Mouse (Mus musculus): ENCODE data around the gene Rdh12.
"Not testable (repeated sequence)": the region's sequence is repeated elsewhere in the genome, so short reads cannot be mapped to it uniquely, and the experiment has no call there.

The Rdh12 gene

GRCm38 (mm10) chr12:79208703-79209464 lies at the start of gene Rdh12:
Rdh12 (plus strand) TSS chr12:79208914.
- no peak for DNase-seq (ENCODE audit: extremely low spot score, low read depth, low spot score)

DNA sequence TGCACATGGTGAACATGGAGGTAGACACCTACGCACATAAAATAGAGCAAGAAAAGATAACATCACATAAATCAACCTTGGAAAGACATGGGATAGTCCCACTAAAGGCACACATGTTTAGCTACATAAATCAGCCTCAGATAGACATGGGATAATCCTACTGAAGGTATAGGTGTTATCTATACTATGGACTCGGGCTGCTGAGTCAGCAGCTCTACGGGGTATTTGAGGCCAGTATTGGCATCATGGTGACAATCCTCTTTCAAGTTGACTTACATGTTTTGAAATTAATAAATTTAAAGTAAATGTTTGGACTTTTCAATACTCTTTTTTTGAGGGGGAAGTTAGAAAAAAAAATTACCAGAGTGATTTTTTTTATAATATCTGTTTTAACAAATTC lies 45.8 kb upstream of the Rdh12 start:
- DNase-seq (ENCODE audit: extremely low spot score, low read depth, low spot score), result no peak

- no peak for DNase-seq (ENCODE audit: extremely low spot score, low read depth, low spot score)
Observed at GRCm38 (mm10) chr12:79169173-79169572, 39.5 kb upstream of the Rdh12 start.

DNA sequence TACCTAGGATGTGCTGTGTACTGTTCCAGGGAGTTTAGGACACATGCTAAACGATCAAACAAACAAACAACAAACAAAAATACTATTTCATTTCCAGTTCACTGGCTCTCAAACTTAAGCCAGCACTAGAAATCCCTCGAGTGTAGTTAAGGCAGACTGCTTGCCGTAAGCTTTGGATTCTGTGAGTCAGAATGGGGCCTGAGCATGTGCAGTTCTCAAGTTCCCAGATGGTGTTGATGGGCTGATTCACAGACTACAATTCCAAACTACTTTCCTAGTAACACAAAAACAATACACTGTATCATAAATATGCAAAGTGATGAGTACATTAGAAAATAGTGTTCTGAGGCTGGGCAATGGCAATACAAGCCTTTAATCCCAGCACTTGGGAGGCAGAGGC lies 38.3 kb upstream of the Rdh12 start:
- DNase-seq (ENCODE audit: extremely low spot score, low read depth, low spot score), result no peak

DNA sequence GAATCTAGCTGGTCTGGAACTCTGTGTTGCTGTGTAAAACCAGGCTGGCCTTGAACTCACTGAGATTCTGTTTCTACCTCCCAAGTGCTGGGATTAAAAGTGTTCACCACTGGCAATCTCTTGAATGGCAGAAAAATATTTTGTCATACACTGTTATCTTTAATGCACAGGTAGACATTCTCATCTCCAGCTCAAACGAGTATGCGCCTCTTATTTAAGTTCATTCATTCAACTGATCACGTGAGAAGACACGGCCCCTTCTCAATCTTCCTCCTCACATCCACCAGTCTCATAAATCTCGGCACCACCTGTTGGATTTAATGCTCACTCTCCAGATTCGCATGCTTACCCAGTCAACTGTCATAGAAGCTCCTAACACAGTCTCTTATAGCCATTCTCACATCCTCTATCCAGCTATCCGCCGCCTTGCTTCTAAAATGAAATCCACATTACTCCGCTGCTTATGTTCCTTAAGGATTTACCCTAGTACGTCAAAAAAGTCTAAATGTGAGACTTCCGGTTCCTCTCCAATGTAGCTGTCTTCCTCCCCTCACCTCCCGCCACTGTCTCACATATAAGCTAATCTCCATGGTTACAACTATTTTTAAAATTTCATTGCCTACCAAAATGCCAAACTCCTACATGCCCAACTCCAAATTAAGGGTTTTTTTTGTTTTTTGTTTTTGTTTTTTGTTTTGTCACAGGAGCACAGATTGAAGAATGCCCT lies 37.3 kb upstream of the Rdh12 start:
- DNase-seq (ENCODE audit: extremely low spot score, low read depth, low spot score), result no peak

GRCm38 (mm10) chr12:79172019-79172941 lies 36.4 kb upstream of the Rdh12 start, which contains the start of gene Vti1b:
Vti1b (minus strand) TSS chr12:79172667.
- peak; percentile 47 for DNase-seq (ENCODE audit: extremely low spot score, low read depth, low spot score)

DNA sequence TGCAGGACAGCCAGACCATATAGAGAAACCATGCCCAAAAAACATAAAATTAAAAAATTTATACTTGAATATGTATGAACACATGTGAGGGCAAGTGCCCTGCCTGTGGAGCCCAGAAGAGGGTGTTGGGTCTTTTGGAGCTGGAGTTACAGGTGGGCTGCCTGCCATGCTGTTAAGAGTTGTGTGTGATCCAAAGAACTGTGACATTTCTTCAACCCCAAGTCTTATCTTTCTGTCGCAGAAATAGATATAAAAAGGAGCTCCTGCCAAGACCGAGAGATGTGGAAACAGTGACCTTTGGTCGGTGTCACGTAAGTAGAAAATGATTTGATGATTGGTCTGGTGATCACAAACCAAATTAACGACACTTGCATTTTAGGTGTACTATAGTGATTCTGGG lies 35.0 kb upstream of the Rdh12 start:
- no peak for DNase-seq (ENCODE audit: extremely low spot score, low read depth, low spot score)

DNA sequence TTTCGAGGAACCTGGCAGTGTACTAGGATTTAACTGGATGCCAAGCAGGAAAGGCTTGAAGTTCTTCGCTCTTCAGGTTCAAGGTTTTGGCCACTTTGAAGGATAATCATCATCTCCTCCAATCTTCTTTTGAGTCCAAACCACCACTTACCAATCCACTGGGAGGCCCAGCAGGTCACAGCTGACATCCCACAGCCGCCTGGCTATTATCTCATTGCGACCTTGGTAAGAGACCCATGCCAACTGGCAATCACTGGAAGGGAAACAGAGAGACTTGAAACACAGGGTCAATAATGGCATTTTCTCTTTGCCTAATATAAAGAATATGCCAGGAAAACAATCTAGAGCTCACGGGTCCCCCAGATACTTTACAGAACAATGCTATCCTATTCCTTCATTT lies 32.7 kb upstream of the Rdh12 start:
- no peak for DNase-seq (ENCODE audit: extremely low spot score, low read depth, low spot score)

DNA sequence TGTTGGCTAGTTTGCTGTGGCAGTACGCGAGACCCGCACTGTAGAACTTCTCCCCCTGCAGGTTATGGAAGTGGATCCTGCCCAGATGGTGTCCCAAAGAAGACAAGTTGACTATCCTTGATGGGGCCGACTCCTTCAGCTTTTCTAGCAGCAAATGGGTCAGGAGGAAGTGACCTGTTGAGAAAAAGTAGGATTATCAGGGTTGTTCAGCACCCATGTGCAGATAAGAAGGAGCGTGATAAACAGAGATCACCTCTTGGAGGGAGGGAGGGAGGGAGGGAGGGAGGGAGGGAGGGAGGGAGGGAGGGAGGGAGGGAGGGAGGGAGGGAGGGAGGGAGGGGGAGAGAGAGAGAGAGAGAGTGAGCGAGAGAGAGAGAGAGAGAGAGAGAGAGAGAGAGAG lies 23.6 kb upstream of the Rdh12 start:
- not testable (repeated sequence) for DNase-seq (ENCODE audit: extremely low spot score, low read depth, low spot score)

DNA sequence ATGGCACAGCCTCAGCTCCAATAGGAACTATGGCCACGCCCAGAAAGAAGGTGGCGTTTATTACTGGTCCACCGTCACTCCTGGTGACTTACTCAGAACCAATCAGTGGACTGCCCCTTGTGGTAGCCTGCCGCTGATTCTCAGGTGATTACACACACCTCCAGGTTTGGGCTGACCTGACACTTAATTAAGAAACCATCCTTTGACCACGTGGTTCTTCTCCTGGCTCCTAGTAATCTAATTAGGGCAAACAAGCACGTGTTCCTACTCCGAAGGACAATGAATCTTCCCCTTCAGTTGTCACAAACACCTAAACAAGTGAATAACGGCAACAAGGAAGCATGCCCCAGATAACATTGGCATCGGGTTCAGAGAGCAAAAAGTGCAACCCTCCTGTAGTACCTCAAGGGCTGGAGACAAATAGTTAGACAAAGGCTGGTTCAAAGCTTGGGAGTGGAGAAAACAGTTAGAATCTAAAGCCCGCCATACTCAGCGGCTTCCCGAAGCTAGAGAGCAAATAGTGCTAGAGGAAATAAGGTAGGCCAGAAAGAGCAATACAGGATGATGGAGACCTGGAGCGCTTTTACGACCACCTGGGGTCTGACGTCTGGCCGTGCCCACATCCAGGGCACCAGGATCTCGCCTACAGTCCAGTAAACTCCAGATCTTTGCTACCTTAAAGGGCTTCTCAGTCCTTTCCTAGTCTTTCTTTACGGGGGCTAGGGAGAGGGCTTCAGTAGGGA lies 17.6 kb upstream of the Rdh12 start:
- no peak for DNase-seq (ENCODE audit: extremely low spot score, low read depth, low spot score)

DNA sequence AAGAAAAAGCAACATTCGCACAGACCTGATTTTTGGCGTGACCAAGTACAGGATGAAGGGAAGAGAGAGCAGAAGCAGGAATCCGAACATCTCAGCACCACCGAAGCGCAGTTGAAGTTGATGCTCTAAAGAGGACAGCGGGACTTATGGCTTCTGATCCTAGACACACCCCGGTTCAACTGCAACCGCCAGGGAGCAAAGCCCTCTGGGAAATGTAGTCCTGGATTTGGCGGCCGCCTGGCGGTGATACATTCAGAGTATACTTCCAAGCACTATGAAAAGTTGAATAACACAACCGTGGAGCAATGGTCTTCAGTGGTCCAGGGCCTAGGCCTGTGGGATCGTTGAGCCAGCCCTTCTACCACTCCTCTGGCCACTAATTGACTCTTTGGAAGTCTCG lies 17.0 kb upstream of the Rdh12 start:
- DNase-seq (ENCODE audit: extremely low spot score, low read depth, low spot score), result peak; percentile 73

DNA sequence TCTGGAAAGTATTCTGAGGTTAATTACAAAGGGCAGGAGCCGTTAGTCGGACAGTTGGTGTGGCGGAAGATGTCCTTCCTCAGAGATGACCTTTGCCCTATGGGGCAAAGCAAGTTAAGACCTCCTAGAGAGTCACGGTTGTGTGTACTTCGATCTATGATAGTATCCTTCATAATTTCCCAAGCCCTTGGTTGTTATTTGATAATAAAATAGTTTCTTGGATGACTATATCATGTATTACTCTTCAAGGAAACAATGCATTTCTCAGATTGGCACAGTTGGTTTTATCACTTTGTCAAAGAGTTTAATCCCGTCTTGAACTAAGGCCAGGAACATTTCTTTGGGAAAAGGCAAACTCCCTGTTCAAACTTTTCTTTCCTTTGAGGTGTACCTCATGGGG lies 16.5 kb upstream of the Rdh12 start, which contains the start of gene Rdh11:
Rdh11 (minus strand) TSS at position 101 of the 400 bp plus-strand sequence.
- no peak for DNase-seq (ENCODE audit: extremely low spot score, low read depth, low spot score)

- peak; percentile 76 for DNase-seq (ENCODE audit: extremely low spot score, low read depth, low spot score)
Observed at GRCm38 (mm10) chr12:79193441-79193840, 15.3 kb upstream of the Rdh12 start.

GRCm38 (mm10) chr12:79197105-79197504 lies 11.6 kb upstream of the Rdh12 start:
- no peak for DNase-seq (ENCODE audit: extremely low spot score, low read depth, low spot score)

- no peak for DNase-seq (ENCODE audit: extremely low spot score, low read depth, low spot score)
Observed at GRCm38 (mm10) chr12:79201882-79202281, 6.8 kb upstream of the Rdh12 start.

GRCm38 (mm10) chr12:79211447-79211846 lies 2.7 kb downstream of the Rdh12 start:
- DNase-seq (ENCODE audit: extremely low spot score, low read depth, low spot score), result no peak

DNA sequence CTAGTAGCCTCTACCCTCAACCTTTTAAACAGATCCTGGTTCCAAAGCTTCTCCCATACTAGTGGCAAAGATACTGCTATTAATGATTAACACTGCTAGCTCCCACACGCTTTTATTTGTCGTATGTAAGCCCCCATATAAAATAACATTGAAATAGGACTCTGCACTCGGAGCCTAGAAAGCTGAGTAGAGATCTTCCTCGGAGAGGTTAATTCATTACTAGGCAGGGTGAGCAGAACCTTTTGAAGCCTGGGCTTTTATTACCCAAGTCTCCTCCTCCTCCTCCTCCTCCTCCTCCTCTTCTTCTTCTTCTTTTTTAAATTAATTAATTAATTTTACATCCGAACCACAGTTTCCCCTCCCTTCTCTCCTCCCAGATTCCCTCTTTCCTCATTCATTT lies 8.8 kb downstream of the Rdh12 start:
- DNase-seq (ENCODE audit: extremely low spot score, low read depth, low spot score), result no peak

DNA sequence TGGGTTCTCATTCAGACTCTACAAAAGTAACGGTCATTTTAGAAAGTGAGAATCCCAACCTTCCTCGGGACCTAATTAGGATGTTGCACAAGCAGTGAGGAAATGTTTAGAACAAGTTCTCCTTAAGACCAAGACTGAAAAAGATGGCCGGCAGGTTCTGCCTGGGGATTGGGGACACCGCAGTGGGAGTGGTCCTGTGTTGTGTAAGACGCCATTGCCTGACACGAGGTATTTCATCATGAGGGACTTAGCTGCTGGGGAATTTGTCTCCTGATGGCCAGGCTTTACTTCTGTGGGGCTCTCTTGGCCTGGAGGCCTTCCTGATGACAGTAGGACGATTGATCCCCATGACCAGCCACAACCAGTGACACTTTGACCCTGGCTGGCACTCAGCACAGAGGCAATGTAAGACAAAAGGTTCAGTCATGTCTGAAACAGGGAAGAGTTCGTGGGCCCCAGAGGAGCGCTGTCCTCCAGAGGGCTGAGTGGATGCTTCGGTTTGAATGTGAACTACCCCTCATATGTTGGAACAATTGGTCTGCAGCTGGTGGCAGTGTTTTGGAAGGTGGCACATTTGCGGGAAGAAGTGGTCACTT lies 26.9 kb downstream of the Rdh12 start:
- no peak for DNase-seq (ENCODE audit: extremely low spot score, low read depth, low spot score)

GRCm38 (mm10) chr12:79241985-79242384 lies 33.3 kb downstream of the Rdh12 start:
- DNase-seq (ENCODE audit: extremely low spot score, low read depth, low spot score), result no peak

DNA sequence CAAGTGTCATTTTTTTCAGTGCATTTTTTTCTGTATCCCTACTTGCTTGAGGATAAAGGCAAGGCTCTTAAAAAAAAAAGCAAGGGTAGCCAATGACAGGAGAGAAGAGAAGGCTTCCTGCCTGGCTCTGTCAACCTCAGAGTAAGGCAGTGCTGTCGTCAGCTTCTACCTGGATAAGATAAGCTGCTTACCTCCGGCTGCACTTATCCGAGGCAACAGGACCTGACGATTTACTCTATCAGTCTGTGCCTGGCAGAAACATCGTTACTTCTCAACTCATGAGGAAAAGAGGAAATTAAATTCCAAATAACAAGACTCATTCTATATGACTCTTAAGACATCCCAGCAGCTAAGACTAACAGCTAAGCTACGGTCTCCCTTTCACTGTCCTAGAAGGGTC lies 34.2 kb downstream of the Rdh12 start:
- no peak for DNase-seq (ENCODE audit: extremely low spot score, low read depth, low spot score)

Measured in hindlimb bud, embryonic 11.5 days (tissue).